Mouse (Mus musculus) NIH3T3 (cell line): ENCODE data around the gene Olfr372.
A peak's percentile ranks its signal among the peaks of the same experiment; 100 is the strongest.
"Not testable (repeated sequence)": the region's sequence is repeated elsewhere in the genome, so short reads cannot be mapped to it uniquely, and the experiment has no call there.

ENCODE experiments used
- DNase-seq: peaks from one replicate; pipeline ENCODE4 v3.0.0-alpha.2; 2012; ENCODE audit warnings: low read depth

Olfr372 gene

DNA sequence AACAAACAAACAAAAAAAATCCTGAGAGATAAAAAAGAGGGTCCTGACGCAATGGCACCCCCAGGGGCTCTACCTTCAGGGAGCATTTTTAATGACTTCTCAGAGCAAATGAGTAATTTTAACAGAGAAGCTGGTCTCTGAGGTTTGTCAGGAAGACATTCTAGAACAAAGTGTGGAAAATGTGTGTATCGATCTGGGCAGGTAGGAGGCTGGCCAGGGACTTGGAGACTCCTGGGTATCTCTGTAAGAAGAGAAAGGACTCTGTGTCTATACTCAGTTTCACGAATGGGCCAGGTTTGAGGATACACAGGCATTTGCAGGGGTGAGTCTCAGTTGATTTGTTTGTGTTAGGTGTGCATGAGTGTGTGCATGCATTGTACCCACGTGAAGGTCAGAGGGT is at the start of gene Olfr372:
TSS of gene Olfr372 (plus strand) at position 301 of the 400 bp plus-strand sequence.
- not testable (repeated sequence) for DNase-seq

DNA sequence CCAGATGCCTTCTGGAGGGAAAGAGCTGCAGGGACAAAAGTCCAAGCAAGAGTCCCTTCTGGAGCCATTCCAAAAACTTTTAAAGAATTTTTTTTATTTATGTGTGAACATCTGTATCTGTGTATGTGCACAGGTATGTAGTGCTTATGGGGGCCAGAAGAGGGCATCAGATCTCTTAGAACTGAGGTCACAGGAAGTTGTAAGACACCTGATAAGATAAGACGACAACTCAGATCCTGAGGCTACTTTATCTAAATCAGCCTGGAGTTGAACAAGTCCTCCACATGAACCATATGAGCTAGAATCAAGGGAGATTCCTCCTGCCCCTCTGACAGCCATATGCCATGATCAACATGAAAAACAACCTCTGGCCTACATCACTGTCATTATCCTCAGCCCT is 41.6 kb upstream of the Olfr372 start:
- DNase-seq = no peak

DNA sequence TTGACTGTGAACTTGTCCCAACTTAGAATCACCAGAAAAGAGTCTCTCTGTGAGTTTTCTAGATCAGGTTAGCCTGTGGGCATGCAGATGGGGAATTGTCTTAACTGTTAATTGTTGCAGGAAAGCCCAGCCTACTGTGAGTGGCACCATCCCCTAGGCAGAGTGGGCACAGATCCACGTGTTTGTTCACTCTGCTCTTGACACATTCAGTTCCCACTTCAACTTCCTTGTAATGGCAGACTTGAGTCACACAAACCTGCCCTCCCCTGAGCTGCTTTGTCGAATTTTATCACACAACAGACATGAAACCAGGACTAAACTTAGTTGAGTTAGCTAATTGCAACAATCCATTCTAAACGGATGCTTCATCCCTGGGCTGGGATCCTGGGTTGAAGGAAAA is 40.8 kb upstream of the Olfr372 start:
- no peak for DNase-seq

DNA sequence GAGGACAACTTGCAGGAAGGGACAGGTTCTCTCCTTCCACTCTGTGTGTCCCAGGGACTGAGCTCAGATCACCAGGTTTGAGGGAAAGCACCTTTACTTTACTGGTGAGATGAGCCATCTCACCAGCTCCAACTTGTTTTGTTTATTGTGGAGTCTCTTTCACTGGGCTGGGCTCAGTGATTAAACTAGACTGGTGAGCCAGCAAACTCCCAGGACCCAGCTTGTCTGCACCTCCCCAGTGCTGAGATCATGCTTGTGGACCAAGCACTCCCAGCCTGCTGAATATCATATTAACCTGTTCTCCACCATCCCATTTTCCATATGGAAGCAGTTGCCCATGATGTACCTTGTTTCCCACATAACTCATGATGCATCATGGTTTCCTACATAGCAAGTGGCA is 38.1 kb upstream of the Olfr372 start:
- DNase-seq = no peak

DNA sequence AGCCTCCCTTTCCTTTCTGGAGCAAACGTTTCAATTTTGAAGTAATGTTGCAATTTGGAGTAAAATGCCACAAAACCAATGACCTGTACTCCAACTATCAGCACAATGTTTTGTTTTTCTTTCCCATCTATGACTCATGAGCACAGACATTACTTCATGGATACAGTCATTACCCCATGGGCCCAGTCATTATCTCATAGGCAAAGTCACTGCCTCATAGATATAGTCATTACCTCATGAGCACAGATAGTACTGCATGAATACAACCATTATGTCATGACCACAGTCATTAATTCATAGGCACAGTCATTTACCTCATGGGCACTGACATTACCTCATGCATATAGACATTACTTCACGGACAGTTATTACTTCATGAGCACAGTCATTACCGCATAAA is 35.1 kb upstream of the Olfr372 start:
- no peak for DNase-seq

DNA sequence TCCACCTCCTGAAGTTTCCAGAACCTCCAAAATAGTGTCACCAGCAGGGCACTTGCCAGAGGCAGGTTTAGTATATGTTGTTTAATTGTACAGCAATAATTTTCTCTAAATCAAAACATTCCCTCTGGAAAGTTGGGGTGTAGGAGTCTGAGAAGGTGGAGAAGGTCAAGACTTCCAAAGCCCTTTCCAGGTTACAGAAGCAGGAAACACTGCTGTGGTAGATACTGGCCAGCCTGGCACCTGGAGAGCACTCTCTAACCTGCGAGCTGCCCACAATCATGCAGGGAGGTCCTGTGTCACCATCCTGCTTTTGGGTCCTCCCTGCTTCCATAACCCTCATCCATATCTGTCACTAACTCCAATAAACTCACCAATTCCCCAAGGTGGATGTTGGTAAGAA is 34.3 kb upstream of the Olfr372 start:
- DNase-seq = no peak

DNA sequence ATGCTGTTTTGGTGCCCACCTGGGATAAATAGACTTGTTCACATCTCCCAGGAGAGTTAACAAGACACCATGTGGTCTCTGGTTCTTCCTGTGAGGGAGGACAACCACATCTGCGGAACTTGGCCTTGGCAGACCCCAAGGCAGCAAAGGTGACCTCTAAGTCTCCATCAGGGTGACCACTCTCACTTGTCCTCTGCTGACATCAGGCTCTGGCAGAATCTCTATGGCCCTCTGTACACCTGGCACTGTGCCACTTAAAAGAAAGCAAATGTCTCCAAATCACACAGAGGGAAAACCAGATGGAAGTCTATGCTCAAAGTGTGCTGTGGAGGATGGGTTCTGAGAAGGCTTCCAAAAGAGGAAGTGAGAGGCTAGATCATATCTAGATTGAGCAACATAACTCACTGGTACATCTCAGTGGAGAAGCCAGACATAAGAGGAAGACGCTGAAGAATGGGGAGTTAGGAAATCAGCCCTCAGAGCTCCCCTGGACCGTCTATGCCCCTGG is 32.8 kb upstream of the Olfr372 start:
- DNase-seq = no peak

DNA sequence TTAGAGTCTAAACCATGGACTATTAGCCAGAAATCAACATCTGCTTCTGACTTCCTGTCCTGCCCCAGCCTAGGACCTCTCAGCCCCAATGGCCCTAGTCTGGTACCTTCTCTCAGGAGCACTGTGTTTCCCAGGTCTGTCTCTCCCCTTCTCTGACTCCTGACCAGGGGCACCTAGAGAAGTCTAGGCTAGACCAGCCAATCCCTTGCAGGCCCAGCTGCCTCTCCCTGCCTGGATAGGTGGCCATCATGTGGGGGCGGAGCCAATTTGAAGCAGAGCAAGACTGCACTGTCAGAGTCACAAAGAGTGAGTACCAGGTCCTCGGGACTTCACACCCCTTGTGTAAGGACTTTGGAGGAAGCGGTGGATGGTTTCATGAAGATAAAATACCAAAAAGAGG is 31.5 kb upstream of the Olfr372 start, which contains the start of gene Cyp4f18:
TSS of gene Cyp4f18 (minus strand) at position 154 of the 400 bp plus-strand sequence.
- DNase-seq = no peak

DNA sequence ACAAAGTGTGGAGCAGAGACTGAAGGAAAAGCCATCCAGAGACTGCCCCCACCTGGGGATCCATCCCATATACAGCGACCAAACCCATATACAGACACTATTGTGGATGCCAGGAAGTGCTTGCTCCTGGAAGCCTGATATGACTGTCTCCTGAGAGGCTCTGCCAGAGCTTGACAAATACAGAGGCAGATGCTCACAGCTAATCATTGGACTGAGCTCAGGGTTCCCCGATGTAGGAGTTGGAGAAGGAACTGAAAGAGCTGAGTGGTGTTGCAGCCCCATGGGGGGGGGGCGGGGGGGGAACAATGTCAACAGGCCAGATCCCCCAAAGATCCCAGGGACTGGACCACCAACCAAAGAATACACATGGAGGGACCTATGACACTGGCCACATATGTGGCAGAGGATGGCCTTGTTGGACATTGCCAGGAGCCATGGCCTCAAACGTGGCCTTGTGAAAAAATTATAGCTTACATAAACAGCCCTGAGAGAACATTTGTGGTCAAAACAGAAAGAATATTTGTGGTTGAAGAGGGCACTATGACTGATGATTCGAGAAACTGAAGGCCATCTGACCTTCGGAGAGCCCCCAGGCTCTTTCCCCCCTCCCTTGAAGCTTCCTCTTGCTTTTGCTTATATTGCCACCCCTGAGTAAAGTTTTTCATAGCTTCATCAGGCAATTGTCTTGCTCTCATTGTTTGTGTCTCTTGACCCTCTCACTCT is 27.4 kb upstream of the Olfr372 start:
- peak; percentile 0 for DNase-seq

DNA sequence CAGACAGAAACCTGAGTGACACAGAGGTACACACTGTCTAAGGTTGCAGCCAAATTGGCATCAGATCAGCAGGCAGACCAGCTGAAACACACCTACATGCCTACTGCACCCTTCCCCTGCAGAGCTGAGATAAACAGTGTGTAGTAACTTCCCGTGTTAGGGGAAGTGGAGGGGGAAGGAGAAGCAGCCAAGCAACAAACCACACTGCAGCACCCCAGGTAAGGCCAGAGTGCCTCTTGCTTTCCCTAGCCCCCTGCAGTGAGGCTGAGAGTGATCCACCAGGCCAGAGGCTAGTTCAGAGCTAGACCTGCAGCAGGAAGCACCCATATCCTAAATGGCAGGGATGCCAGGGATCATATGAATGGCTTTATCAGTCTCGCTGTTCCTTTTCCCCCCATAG is 23.7 kb upstream of the Olfr372 start:
- not testable (repeated sequence) for DNase-seq

DNA sequence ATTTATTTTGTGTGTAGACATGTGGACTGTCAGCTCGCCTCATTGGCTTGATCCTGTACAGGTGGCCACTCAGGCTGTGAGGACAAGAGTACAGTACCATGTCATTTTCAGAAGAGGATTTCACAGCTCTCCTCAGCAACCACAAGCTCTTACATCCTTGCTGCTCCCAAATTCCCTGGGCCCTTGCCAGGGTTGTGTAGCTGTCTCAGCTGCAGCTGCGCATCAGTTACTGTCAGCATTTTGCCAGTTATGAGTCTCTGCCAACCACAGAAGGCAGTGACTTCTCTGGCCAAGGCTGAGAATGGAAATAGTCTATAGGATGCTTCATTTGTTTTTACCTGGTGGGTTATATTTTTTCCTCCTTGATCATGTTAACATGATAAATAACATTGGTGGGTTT is 22.9 kb upstream of the Olfr372 start:
- peak; percentile 9 for DNase-seq

DNA sequence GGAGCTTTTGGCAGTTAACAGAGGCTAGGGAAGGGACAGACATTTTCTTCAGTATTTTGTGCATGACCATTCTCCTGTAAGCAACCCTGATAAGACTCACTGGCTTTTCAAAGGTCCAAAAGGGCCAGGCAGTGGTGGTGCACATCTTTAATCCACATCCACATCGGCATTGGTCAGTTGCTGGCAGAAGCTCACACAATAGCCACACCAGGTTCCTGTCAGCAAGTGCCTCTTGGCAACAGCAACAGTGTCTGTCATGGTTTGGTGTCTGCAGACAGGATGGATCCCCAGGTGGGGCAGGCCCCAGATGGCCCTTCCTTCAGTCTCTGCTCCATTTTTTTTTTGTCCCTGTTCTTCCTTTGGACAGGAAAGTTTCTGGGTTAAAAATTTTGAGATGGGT is 22.0 kb upstream of the Olfr372 start:
- not testable (repeated sequence) for DNase-seq

DNA sequence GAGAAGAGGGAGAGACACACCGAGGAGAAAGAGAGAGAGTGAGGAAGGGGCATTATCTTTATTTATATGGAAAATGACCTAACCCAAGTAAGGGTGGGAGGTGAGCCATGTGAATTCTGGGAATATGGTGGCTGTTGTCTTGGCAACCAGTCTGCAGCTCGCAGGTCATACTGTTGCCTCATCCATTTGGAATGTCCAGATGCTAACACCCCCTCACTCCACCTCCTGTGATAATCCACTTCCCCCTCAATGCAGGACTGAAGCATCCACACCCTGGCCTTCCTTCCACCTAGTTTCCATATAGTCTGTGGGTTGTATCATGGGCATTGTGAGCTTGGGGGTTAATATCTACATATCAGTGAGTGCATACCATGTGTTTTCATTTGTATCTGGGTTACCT is 21.2 kb upstream of the Olfr372 start:
- DNase-seq = no peak

DNA sequence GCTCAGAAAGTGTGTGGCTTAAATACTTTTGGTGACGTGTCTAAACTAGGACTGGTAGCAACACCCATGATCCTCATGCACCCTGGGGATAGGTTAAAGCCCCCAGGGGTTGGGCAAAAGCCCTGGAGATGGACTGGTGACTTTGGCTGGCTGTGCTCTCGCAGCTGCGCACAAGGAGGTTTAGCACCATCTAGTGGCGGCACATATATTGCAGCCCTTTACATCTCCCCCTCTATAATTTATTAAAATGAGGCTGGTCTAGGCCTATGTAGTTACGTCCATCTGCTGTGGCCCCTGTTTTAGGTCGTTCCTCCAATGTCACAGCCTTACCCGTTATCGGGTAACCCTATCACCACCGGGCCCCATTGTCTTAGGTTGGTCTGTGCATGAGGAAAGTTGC is 16.1 kb upstream of the Olfr372 start:
- DNase-seq = not testable (repeated sequence)

DNA sequence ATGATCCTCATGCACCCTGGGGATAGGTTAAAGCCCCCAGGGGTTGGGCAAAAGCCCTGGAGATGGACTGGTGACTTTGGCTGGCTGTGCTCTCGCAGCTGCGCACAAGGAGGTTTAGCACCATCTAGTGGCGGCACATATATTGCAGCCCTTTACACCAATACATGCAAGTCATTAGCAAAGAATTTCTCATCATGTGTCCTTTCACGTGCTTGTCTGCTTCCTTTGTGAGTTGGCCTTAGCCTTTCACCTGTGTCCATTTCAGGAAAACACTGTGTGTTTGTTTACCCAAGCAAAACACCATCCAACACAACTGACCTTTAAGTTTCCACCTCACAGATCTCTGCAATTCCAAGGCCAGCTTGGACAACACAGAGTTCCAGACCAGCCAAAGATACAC is 8.1 kb upstream of the Olfr372 start:
- DNase-seq = not testable (repeated sequence)

DNA sequence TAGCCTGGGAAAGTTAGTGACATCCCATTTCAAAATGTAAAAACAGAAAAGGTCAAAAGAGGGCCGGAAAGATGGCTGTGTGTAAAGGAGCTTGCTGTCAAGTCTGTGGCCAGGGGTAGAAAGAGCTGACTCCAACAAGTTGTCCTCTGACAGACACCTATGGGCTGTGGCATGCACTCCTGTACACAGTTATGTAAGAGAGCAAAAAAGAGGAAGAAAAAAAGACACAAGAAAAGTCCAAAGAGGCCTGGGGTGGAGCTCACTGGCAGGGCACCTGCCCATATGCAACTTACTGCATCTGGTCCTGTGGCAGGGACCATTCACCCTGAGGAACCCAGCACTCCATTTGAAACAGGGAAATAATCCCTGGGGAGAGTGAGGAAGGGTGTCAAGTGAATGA is 1.5 kb downstream of the Olfr372 start:
- DNase-seq = no peak

DNA sequence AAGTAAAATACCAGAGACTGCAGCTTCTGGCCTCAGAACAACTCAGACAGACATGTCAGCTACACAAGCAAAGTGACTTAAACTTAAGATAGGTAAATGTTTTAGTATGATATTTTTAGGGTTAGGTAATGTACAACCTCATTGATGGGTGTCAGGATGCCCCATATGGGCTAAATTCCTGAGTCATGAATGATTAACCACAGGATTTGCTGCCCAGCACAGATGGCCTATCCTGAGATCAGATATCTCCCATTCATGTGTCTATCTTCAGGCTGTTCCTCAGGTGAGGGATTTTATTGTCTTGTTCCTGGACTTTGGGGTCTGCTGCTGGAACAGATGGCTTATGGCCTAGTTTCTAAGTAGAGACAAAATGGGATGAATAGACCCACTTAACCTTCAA is 13.6 kb downstream of the Olfr372 start:
- not testable (repeated sequence) for DNase-seq

DNA sequence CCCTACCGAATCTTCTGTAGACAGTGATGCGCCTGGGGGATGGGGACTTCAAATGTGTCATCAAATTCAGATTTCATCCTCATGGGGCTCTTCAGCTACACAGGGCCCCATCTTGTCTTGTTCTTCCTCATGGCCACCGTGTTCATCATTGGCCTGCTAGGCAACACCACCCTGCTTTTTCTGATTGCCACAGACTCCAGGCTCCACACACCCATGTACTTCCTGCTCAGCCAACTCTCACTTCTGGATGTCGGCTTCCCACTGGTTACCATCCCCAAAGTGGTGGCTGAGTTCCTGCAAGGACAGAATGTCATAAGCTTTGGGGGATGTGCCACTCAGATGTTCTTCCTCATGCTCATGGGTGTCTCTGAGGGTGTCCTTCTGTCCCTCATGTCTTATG is 16.6 kb downstream of the Olfr372 start:
- DNase-seq = not testable (repeated sequence)

DNA sequence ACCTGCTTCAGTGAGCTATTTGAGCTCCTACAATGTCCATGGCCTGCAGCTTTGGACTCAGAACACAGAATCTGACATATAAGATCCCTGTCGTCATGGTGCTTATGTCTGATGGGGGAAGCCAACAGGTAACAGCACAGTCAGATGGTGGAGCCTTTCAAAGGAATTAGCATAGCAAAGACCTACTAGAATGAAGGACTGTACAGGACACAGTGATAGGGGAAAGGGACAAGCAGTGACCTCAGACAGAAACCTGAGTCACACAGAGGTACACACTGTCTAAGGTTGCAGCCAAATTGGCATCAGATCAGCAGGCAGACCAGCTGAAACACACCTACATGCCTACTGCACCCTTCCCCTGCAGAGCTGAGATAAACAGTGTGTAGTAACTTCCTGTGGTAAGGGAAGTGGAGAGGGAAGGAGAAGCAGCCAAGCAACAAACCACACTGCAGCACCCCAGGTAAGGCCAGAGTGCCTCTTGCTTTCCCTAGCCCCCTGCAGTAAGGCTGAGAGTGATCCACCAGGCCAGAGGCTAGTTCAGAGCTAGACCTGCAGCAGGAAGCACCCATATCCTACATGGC is 25.9 kb downstream of the Olfr372 start:
- not testable (repeated sequence) for DNase-seq

DNA sequence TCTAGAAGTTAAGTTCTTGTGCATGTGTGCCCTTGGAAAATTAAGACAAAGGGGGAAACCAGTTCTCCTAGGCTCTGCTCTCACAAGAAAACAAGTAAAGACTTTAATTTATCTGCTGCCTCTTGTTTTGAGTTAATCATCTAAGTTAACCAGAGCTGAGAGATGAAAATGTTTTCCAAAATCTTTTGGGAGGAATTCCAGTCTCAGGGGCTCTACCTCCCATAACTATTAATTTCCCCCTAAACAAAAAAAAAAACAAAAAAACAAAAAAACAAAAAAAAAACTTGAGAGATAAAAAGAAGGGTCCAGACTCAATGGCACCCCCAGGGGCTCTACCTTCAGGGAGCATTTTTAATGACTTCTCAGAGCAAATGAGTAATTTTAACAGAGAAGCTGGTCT is 41.9 kb downstream of the Olfr372 start, which contains the start of gene Olfr373:
TSS of gene Olfr373 (plus strand) at position 301 of the 400 bp plus-strand sequence.
- DNase-seq = not testable (repeated sequence)

DNA sequence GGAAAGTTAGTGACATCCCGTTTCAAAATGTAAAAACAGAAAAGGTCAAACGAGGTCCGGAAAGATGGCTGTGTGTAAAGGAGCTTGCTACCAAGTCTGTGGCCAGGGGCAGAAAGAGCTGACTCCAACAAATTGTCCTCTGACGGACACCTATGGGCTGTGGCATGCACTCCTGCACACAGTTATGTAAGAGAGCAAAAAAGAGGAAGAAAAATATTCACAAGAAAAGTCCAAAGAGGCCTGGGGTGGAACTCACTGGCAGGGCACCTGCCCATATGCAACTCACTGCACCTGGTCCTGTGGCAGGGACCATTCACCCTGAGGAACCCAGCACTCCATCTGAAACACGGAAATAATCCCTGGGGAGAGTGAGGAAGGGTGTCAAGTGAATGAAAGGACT is 43.7 kb downstream of the Olfr372 start:
- DNase-seq = no peak

DNA sequence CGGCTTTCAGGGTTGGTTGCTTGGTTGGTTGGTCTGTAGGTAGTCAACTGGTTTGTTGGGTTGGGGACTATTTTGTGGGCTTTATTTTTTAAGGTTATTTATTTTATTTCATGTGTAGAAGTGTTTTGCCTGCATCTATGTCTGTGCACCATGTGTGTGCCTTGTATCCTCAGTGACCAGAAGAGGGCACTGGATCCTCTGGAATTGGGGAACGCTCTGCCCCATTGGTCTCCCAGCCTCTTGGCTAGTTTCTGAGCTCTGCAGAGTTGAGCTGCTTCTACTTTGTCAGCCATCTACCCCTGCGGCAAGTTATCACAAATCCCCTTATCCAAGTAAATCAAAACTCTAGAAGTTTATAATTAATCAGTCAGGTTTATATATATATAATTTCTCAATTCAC is 46.6 kb downstream of the Olfr372 start:
- DNase-seq = peak; percentile 44

DNA sequence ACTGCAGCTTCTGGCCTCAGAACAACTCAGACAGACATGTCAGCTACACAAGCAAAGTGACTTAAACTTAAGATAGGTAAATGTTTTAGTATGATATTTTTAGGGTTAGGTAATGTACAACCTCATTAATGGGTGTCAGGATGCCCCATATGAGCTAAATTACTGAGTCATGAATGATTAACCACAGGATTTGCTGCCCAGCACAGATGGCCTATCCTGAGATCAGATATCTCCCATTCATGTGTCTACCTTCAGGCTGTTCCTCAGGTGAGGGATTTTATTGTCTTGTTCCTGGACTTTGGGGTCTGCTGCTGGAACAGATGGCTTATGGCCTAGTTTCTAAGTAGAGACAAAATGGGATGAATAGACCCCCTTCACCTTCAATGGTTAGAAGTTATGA is 55.7 kb downstream of the Olfr372 start:
- DNase-seq = not testable (repeated sequence)
